Mouse (Mus musculus) intestine, postnatal 0 days (tissue): Measurements from ENCODE around the gene Cdc14a. TPM values are rescaled to one million over a fixed set of nuclear protein-coding genes. Genes with fewer than 3 reads are reported as not detected.

Source experiments
- ATAC-seq: fragments of 200-750 bp; cut with Nextera tagmentation; 2 replicates; pipeline ENCODE4 v1.8.0; 2017; ENCODE audit warnings: mild to moderate bottlenecking, moderate TSS enrichment, moderate library complexity
- H3K27ac ChIP-seq: fragments of 300-500 bp; sonication (generic); 2 replicates; pipeline ENCODE4 v1.5.1; 2014; ENCODE audit warnings: mild to moderate bottlenecking, low read depth, low read length, moderate library complexity
- H3K27me3 ChIP-seq: fragments of 300-500 bp; sonication (generic); replicated peaks from 2 replicates; pipeline ENCODE4 v1.6.1; 2014; ENCODE audit warnings: low read length, mixed read lengths; ENCODE audit not compliant: control insufficient read depth, insufficient read depth
- H3K36me3 ChIP-seq: fragments of 300-500 bp; sonication (generic); 2 replicates; pipeline ENCODE4 v1.6.1; 2014; ENCODE audit warnings: mild to moderate bottlenecking, moderate library complexity; ENCODE audit not compliant: control insufficient read depth, insufficient read depth
- H3K4me1 ChIP-seq: fragments of 300-500 bp; sonication (generic); replicated peaks from 2 replicates; pipeline ENCODE4 v1.6.1; 2014; ENCODE audit warnings: antibody characterized with exemption, low read length, mixed read lengths; ENCODE audit not compliant: control insufficient read depth, insufficient read depth
- H3K4me2 ChIP-seq: fragments of 300-500 bp; sonication (generic); replicated peaks from 2 replicates; pipeline ENCODE4 v1.6.1; 2014; ENCODE audit warnings: low read depth, mild to moderate bottlenecking, moderate library complexity
- H3K4me3 ChIP-seq: fragments of 300-500 bp; sonication (generic); 2 replicates; pipeline ENCODE4 v1.5.1; 2014; ENCODE audit warnings: low read depth, low read length
- H3K9ac ChIP-seq: fragments of 300-500 bp; sonication (generic); 2 replicates; pipeline ENCODE4 v1.6.1; 2014; ENCODE audit warnings: mild to moderate bottlenecking, low read depth, low read length
- H3K9me3 ChIP-seq: fragments of 300-500 bp; sonication (generic); 2 replicates; pipeline ENCODE4 v1.6.1; 2016; ENCODE audit warnings: mixed run types; ENCODE audit not compliant: control insufficient read depth
- CTCF ChIP-seq: sonication (generic); IDR thresholded peaks from 2 replicates; pipeline ENCODE4 v1.5.1; 2016; ENCODE audit warnings: low read depth, mild to moderate bottlenecking, control low read depth, antibody characterized with exemption, moderate library complexity
- WGBS: fragments of 180-500 bp; shearing (Covaris S2); extraction: QIAGEN DNeasy Blood & Tissue Kit; methylation state at CpG from one replicate; pipeline ENCODE4 v1.1.7; 2014; 5-methylcytosine and 5-hydroxymethylcytosine counted together
- polyA plus RNA-seq: library from polyadenylated mRNA; unstranded; fragments of >200 nt; fragmentation: Nextera tagmentation; extraction: Ambion mirVana; gene quantifications from 2 replicates; pipeline ENCODE4 v1.2.1, GENCODE M21; 2015

Gene Cdc14a
- polyA plus RNA-seq, 1 experiment from 2014 or later = 6.6 TPM

GRCm38 (mm10) chr3:116340950-116341624 is 82.7 kb downstream of the Cdc14a start:
- Histone ChIP-seq H3K4me2 (peak overlapping the region; percentile 50), H3K27me3 (no peaks in the 10 kb centered on the region), H3K4me3 (0 out of 2 replicates have a peak overlapping the region, but pooled peaks have one; percentile 13), H3K9me3 (no peaks in the 10 kb centered on the region), H3K36me3 (peaks cover 6% of the 10 kb centered on the region; the same call in 1 of the 2 replicates), H3K9ac (no peak overlapping the region), H3K27ac (no peak overlapping the region), H3K4me1 (no peaks in the 10 kb centered on the region)
- TF ChIP-seq CTCF = peak; percentile 98
- WGBS = 27% methylated on average over 19 of the region's 19 CpGs
- ATAC-seq = peak; percentile 89

GRCm38 (mm10) chr3:116340281-116340680 is 83.6 kb downstream of the Cdc14a start:
- Histone ChIP-seq H3K36me3 (peaks cover 3% of the 10 kb centered on the region; the same call in 1 of the 2 replicates), H3K9me3 (no peaks in the 10 kb centered on the region), H3K27me3 (no peaks in the 10 kb centered on the region), H3K9ac (no peak overlapping the region), H3K4me3 (no peak overlapping the region), H3K4me2 (peak overlapping the region; percentile 50; the same call in 1 of the 2 replicates), H3K27ac (no peak overlapping the region), H3K4me1 (no peaks in the 10 kb centered on the region)
- WGBS = 58% methylated on average over 8 of the region's 8 CpGs
- peak; percentile 50 for ATAC-seq
- no peak for TF ChIP-seq CTCF

DNA sequence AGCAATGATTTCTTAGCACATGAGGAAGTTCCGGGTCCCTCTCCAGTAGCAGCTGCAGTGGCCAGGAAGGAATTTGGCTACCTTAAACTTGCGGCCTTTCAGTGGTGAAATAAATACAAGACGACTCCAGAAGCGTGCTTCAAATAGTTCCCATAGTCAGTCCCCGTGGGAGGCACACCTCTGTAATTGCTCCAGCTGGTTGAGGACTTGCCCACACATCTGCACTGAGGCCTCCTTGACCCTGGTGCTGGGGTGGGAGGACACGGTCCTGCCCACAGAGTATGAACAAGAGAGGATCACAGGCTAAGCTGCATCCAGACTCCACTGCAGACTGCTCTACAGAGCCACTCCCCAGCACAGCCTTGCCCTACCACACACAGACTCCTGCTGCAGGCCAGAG is 85.2 kb downstream of the Cdc14a start:
- no peaks in the 10 kb centered on the region for H3K9me3 ChIP-seq
- no peak overlapping the region for H3K9ac ChIP-seq
- no peak for TF ChIP-seq CTCF
- no peaks in the 10 kb centered on the region for H3K27me3 ChIP-seq
- 0 out of 2 replicates have a peak, but pooled peaks cover 3% of the 10 kb centered on the region for H3K4me1 ChIP-seq
- no peak overlapping the region for H3K27ac ChIP-seq
- no peak for ATAC-seq
- WGBS = 70% methylated on average over 6 of the region's 6 CpGs
- H3K36me3 ChIP-seq = no peaks in the 10 kb centered on the region; the same call in 1 of the 2 replicates
- no peak overlapping the region for H3K4me2 ChIP-seq
- no peak overlapping the region for H3K4me3 ChIP-seq

DNA sequence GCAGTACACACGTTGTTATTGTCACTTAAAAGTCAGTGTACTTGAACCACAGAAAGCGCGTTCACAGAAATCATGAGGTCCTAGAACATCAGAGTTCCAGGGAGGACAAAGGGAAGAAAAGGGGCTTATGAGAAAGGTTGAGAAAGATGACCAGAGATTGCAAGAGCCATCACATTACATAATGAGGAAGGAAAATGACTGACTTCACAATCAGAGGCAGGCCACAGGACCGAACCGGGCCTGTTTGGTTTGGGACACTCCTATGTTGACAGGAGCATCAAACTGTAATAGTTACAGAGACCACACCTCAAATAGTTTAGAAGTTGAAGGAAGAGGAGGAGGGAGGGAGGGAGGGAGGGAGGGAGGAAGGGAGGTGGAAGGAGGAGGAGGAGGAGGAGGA is 86.0 kb downstream of the Cdc14a start:
- Histone ChIP-seq H3K27ac (no peak overlapping the region), H3K9me3 (no peaks in the 10 kb centered on the region), H3K36me3 (no peaks in the 10 kb centered on the region; the same call in 1 of the 2 replicates), H3K4me3 (no peak overlapping the region), H3K4me2 (no peak overlapping the region), H3K9ac (no peak overlapping the region), H3K27me3 (no peaks in the 10 kb centered on the region), H3K4me1 (0 out of 2 replicates have a peak, but pooled peaks cover 4% of the 10 kb centered on the region)
- ATAC-seq = no peak
- TF ChIP-seq CTCF = no peak
- WGBS = 72% methylated on average over 5 of the region's 5 CpGs

- Histone ChIP-seq H3K4me1 (0 out of 2 replicates have a peak, but pooled peaks cover 4% of the 10 kb centered on the region), H3K27ac (no peak overlapping the region; the same call in 1 of the 2 replicates), H3K36me3 (peaks cover under 1% of the 10 kb centered on the region; the same call in 1 of the 2 replicates), H3K4me2 (no peak overlapping the region), H3K9me3 (no peaks in the 10 kb centered on the region), H3K27me3 (no peaks in the 10 kb centered on the region), H3K9ac (no peak overlapping the region), H3K4me3 (no peak overlapping the region)
- no peak for TF ChIP-seq CTCF
- ATAC-seq = no peak
- 74% methylated on average over 4 of the region's 4 CpGs for WGBS
Measured at GRCm38 (mm10) chr3:116335036-116335435, 88.8 kb downstream of the Cdc14a start.

DNA sequence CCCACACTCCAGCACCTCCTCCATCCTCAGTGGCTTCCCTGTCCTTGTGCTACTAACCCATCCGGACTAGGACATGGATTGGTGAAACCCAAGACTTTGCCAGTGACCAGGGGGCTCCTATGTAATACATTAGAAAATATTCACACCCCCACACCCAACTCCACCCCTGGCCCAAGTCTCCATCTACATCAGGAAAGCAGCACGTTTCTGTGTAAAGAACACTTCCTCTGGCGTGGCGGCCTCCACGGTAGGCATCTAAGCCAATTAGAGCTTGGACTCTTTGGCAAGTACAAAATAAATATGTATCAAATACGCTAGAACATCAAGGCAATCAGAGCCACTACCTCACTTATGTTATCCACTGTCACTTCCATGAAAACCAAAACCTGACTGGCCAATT is 90.1 kb downstream of the Cdc14a start:
- Histone ChIP-seq H3K9me3 (no peaks in the 10 kb centered on the region), H3K4me2 (no peak overlapping the region), H3K36me3 (peaks cover 2% of the 10 kb centered on the region; the same call in 1 of the 2 replicates), H3K27me3 (no peaks in the 10 kb centered on the region), H3K27ac (no peak overlapping the region), H3K4me1 (0 out of 2 replicates have a peak, but pooled peaks cover 4% of the 10 kb centered on the region), H3K4me3 (no peak overlapping the region), H3K9ac (no peak overlapping the region)
- TF ChIP-seq CTCF = no peak
- no peak for ATAC-seq
- WGBS = 87% methylated on average over 6 of the region's 6 CpGs
